Mouse (Mus musculus) thymus, adult 18-20 months (tissue): ENCODE measurements around the gene Lce1a2.
"Not testable (repeated sequence)": the region's sequence is repeated elsewhere in the genome, so short reads cannot be mapped to it uniquely, and the experiment has no call there.

Source experiments
- DNase-seq, 2 experiments: peaks; one replicate each; pipeline ENCODE4 v3.0.0; 2022; ENCODE audit warnings: mixed read lengths in 2 of 2

The Lce1a2 gene

DNA sequence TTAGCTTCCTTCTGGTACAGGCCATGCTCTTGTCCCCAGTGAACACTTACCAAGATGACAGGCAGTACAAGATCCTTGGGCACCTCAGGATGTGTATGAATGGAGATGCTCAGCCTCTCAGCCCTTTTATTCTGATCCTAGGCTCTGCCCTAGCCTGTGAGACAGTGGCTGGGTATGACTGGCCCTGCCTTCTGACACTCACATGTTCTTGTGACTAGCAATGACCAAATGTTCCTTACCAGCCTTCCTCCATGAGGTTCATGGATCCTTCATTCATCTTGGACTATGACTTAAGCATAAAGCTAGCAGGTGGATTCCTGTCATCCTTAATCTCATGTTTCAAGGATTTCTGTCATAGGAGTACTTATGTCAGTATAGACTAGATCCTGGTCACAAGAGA is at the start of gene Lce1a2:
Lce1a2 (minus strand) TSS at position 101 of the 400 bp plus-strand sequence.
- no peak for DNase-seq

DNA sequence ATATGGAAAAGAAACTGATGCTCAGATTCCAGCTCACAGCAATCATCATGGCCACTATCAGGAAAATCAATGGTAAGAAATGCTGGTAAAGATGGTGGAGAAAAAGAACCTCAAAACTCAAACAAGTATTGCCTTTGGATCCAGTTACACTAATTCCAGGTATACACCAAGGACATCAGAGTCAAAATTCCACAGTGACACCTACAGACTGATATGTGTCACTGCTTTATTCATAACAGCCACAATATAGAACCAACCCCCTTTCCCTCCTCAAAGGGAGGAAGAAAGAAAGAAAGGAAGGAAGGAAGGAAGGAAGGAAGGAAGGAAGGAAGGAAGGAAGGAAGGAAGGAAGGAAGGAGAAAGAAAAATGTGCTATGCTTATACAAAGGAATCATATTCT is 45.0 kb upstream of the Lce1a2 start:
- no peak for DNase-seq

DNA sequence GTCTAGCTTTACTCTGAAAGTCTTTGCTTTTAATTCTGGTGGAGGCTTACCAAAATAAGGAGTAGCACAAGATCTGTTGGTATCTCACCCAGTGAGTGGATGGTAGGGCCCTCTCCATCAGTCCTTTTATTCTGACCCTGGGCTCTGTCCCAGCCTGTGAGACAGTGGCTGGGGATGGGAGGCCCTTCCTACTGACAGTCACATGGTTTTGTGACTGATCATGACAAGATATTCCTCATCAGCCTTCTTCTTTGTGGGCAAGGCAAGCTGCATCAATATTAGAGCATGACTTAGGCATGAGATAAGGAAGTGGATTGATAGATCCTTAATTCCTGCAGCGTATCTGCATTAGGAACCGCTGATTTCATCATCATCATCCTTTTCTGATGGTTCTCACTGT is 38.9 kb upstream of the Lce1a2 start, which contains the start of gene Lce1e:
Lce1e (minus strand) TSS at position 101 of the 400 bp plus-strand sequence.
- no peak for DNase-seq

DNA sequence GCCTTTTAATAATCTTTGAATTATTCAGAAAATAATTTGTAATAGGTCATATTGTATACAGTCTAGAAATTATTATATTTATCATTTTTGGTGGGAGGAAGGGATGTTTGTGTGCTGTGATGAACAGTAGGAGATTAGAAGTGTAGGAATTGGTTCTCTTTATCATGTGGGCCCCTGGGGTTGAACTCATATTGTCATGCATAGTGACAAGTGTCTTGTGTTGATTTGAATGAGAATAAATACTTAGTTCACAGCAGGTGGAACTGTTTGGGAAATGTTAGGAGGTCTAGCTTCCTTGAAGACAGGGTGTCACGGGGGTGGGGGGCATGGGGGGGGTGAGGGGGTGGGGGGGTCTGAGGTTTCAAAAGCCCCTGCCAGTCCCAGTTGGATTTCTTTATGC is 24.5 kb upstream of the Lce1a2 start:
- DNase-seq, result no peak

DNA sequence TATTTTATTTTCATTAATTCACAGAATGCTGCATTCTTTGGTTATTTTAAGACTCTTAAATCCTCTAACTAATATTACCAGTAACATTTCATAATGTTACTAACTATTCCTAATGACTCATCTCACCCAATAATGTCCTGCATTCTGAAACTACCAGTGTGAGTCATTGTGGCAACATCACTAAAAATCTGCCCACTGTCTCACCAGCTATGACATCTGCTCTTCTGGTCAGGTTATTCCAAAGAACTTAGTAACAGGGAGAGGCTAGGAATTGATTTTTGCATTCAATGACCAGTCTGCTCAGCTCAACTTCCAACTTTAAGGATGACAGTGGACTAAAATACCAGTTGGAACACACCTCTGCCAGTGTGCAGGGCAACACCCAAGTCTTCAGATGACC is 21.6 kb upstream of the Lce1a2 start:
- no peak for DNase-seq

DNA sequence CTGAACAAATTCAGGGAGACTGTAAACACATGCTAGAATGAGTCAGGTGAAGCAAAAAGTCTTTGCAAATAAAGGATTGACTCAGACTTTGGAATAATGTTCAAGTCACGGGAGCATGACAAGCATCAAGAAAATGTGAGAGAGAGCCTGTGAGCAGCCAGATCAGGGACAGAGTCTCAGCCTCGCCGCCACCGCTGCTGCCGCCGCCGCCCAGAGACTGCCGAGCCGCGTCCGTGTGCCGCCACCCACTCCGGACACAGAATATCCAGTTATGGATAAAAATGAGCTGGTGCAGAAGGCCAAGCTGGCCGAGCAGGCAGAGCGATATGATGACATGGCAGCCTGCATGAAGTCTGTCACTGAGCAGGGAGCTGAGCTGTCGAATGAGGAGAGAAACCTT is 19.0 kb upstream of the Lce1a2 start:
- not testable (repeated sequence) for DNase-seq

DNA sequence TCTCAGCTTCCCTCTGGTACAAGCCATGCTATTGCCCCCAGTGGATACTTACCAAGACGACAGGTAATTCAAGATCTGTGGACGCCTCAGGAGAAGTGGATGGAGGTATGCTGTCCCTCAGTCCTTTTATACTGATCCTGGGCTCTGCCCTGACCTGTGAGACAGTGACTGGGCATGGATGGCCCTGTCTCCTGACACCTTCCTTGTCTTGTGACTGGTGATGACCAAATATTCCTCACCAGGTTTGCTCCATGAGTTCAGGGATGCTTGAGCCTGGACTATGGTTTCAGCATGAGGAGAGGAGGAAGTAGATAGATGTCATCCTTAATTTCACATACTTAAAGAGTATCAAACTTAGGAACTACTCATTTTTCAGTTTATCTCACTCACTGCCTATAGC is 17.0 kb upstream of the Lce1a2 start, which contains the start of gene Lce1d:
Lce1d (minus strand) TSS at position 101 of the 400 bp plus-strand sequence.
- no peak for DNase-seq

DNA sequence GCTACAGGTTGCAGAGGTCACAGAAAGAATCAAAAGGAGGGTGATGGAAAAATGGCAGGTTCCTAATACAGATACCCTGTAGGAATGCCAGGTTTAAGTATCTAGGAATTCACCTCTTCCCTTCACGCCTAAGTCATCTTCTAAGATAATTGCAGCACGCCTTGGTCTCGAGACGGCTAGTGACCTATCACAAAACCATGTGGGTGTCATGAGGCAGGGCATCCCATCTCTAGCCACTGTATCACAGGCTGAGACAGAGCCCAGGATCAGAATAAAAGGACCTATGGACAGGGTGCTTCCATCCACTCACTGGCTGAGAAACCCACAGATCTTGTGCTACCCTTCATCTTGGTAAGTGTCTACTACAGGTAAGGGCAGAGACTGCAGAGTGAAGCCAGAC is 8.8 kb upstream of the Lce1a2 start, which contains the start of gene Lce1c:
Lce1c (plus strand) TSS at position 301 of the 400 bp plus-strand sequence.
- DNase-seq, result no peak

DNA sequence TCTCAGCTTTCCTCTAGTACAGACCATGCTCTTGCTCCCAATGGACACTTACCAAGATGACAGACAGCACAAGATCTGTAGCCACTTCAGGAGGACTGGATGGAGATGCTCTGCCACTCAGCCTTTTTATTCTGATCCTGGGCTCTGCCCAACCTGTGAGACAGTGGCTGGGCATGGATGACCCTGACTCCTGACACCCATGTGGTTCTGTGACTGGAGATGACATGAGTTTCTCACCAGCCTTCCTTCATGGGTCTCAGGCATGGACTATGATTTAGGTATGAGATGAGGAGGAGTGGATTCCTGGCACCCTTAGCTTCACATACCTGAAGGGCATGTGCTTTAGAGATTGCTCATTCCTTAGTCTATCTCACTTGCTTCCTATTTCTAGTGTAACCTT is 13.3 kb downstream of the Lce1a2 start, which contains the start of gene Lce1b:
Lce1b (minus strand) TSS at position 101 of the 400 bp plus-strand sequence.
- no peak for DNase-seq

DNA sequence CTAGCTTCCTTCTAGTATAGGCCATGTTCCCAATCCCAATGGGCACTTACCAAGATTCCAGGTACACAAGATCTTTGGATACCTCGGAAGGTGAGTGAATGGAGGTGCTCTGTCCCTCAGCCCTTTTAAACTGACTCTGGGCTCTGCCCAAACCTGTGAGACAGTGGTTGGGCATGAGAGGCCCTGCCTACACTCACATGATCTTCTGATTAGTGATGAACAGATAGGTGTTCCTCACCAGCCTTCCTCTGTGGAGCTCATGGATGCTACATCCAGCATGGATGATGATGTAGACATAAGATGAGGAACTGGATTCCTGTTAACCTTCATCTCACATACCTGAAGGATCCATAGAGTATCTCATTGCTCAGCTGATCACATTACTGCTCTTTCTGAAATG is 21.9 kb downstream of the Lce1a2 start, which contains the start of gene Lce1a1:
Lce1a1 (minus strand) TSS at position 101 of the 400 bp plus-strand sequence.
- DNase-seq, result no peak

DNA sequence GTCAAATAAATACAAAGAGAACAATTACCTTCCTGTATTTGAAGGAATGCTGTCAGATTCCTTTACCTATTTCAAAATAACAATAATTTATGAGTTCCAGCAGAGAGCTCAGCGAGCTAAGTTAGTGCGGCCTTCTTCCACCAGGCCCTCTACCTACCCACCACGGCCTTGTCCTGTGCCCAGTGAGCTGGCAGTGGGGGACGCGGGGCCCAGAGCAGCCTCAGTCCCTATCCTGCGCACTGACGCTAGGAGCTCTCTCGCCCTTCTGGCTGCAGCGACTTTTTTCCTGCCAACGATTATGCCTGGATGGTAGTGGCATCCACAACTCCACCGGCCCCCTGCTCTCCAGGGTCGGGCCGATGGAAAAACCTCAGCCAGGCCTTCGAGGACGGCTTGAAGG is 30.3 kb downstream of the Lce1a2 start:
- DNase-seq, result no peak

DNA sequence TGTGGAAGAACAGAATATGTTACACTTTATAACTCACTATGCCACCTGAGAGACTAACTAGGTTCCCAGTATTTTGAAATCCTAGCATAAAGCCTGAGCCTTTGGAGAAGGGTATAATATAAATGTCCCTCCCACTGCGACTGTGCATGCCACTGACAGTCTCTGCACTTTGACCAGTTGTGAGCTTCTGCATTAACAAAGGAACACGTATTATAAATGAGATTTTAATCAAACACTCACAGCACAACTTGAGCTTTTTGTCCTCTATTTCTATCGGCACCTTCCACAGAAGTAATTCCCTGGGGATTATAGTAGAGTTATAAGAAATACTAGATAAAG is 31.5 kb downstream of the Lce1a2 start:
- no peak for DNase-seq

DNA sequence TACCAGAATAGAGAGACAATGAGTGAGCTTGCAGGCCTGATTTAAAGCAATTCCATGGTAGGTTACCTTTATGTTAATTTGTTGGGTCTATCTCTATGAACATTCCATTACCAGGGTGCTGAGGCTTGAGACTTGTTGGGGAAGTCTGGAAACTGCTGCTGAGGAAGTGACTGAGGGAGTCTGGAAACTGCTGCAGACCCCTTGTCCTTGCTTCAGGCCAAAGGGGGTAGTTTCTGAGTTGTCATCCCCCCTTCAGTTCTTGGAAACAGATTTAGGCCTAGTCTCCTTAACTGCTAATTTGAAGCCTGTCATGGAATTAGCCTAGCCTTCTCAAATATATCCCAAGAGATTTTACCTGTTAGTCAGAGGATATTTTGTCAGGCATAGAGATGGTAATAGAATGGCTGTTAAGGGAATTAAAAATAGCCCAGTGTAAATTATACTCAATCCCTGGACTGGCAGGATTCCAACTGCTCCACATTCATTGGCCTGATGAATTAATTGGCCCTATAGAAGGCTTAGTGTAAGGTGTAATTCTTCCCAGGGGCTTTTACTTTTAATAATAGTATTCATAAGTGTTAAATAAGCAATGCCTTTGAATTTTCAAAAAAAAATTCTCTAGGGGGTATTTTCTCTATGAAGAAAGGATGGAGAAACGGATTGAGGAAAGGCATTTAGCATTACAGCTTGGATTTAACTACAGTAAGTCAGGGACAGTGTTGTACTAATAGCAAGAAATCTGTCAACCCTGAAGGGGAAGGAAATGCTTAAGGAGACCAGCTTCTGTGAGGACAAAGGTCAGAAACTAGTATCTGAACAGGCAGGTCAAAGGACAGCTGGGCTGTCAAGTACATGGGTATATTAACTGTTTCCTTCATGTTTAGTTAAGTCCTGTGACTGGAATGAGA is 32.1 kb downstream of the Lce1a2 start:
- no peak for DNase-seq

DNA sequence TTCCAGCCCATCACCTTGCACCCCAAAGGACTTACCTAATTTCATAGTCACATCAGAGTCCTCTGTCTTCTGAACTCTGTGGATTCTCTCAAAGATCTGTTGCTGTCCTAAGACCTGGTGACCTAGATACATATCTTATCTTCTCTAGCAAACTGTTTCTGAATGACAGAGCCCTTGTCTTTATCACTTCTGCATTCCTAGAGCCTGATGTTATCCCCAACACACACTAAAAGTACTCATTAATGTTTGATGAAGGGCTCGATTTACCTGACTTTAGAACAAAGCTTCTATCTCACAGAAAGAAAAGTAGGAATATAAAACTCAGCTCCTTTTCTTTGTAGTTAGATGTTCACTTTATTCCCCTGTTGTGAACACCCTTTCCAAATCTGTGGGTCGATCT is 48.6 kb downstream of the Lce1a2 start, which contains the start of gene Lce6a:
Lce6a (minus strand) TSS at position 101 of the 400 bp plus-strand sequence.
- DNase-seq, result no peak
